Mouse (Mus musculus): ENCODE measurements at regions not wholly inside any gene's neighbourhood (a gene's known extent, or its start where the extent isn't known, plus 50 kb on each side); places are given as distances from the start of the nearest gene placed in this dataset.

GRCm38 (mm10) chr14:85814920-85815319, 1326.1 kb downstream of the Diaph3 start:
- no peak overlapping the region for H3K4me3 ChIP-seq
- H3K9ac ChIP-seq: no peak overlapping the region
- H3K27ac ChIP-seq: no peak overlapping the region
- no peaks in the 10 kb centered on the region for H3K9me3 ChIP-seq (replicated peaks)
- WGBS: 28% methylated on average over 2 of the region's 2 CpGs
- H3K36me3 ChIP-seq: no peaks in the 10 kb centered on the region
- H3K27me3 ChIP-seq: no peaks in the 10 kb centered on the region
- no peak for ATAC-seq (replicated peaks; ENCODE audit: insufficient number of reproducible peaks, insufficient read depth, low FRiP score, low read depth)
- H3K4me1 ChIP-seq (replicated peaks): no peaks in the 10 kb centered on the region
- H3K4me2 ChIP-seq: no peak overlapping the region

DNA sequence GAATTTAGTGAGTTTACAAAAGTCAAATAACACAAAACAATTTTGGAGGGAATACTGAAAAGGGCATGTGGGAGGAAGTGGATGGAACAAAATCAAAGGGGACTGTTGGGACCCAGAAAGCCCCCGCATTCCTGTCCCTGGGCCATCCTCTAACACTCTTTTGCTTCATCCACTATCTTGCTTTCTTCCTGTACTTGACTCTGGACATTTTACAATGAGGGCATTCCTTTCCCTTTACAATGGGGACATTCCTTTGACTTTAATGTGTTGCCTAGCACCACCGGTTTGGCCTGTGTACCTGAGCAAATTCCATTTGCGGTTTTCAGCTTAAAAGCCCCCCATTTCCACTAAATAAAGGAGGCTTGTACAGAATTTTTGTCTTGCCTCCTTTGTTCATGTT, 1341.0 kb downstream of the Pcdh17 start:
- H3K36me3 ChIP-seq: no peaks in the 10 kb centered on the region
- no peaks in the 10 kb centered on the region for H3K9me3 ChIP-seq (replicated peaks)
- no peaks in the 10 kb centered on the region for H3K27me3 ChIP-seq
- no peak overlapping the region for H3K9ac ChIP-seq
- no peak overlapping the region for H3K4me2 ChIP-seq
- no peaks in the 10 kb centered on the region for H3K4me1 ChIP-seq (replicated peaks)
- H3K4me3 ChIP-seq: no peak overlapping the region
- WGBS: 63% methylated on average over 3 of the region's 3 CpGs
- no peak overlapping the region for H3K27ac ChIP-seq
- no peak for ATAC-seq (replicated peaks; ENCODE audit: insufficient number of reproducible peaks, insufficient read depth, low FRiP score, low read depth)

DNA sequence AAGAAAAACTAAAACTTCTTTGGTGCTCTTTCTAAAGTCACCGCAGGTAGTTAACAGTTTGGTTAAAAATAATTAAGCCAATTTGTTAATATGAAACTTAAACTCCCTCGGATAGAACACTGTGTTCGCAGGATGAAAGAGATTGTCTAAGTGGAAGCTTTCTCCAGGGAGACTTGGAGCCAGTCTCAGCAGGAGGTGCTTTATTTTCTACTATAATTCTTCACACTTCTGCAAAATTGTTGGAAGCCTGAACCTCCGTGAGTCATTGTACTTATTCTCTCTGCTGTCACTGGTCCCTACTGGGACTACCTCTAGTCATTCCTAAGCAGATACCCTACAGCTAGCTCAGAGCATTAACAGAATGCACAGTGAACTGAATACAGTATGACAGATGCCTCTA, 1327.3 kb downstream of the Pcdh17 start:
- ATAC-seq (replicated peaks; ENCODE audit: insufficient number of reproducible peaks, insufficient read depth, low FRiP score, low read depth): no peak
- no peaks in the 10 kb centered on the region for H3K27me3 ChIP-seq
- no peaks in the 10 kb centered on the region for H3K9me3 ChIP-seq (replicated peaks)
- H3K27ac ChIP-seq: no peak overlapping the region
- no peaks in the 10 kb centered on the region for H3K4me1 ChIP-seq (replicated peaks)
- no peaks in the 10 kb centered on the region for H3K36me3 ChIP-seq
- no peak overlapping the region for H3K4me3 ChIP-seq
- no peak overlapping the region for H3K9ac ChIP-seq
- no peak overlapping the region for H3K4me2 ChIP-seq
- WGBS: 69% methylated on average over 4 of the region's 4 CpGs

- Histone ChIP-seq H3K4me3 (no peak overlapping the region), H3K9me3 (replicated peaks) (no peaks in the 10 kb centered on the region), H3K27ac (no peak overlapping the region), H3K4me1 (replicated peaks) (no peaks in the 10 kb centered on the region), H3K9ac (no peak overlapping the region), H3K36me3 (no peaks in the 10 kb centered on the region), H3K4me2 (no peak overlapping the region), H3K27me3 (no peaks in the 10 kb centered on the region)
- WGBS: 81% methylated on average over 5 of the region's 5 CpGs
- ATAC-seq (replicated peaks; ENCODE audit: insufficient number of reproducible peaks, insufficient read depth, low FRiP score, low read depth): no peak
Measured at GRCm38 (mm10) chr14:85768301-85768700, 1324.9 kb downstream of the Pcdh17 start.

GRCm38 (mm10) chr14:85757343-85757742, 1314.0 kb downstream of the Pcdh17 start:
- Histone ChIP-seq H3K9ac (no peak overlapping the region), H3K4me1 (replicated peaks) (no peaks in the 10 kb centered on the region), H3K9me3 (replicated peaks) (no peaks in the 10 kb centered on the region), H3K27ac (no peak overlapping the region), H3K4me2 (no peak overlapping the region), H3K27me3 (no peaks in the 10 kb centered on the region), H3K4me3 (no peak overlapping the region), H3K36me3 (no peaks in the 10 kb centered on the region)
- WGBS: 93% methylated on average over 1 of the region's 1 CpGs
- no peak for ATAC-seq (replicated peaks; ENCODE audit: insufficient number of reproducible peaks, insufficient read depth, low FRiP score, low read depth)

DNA sequence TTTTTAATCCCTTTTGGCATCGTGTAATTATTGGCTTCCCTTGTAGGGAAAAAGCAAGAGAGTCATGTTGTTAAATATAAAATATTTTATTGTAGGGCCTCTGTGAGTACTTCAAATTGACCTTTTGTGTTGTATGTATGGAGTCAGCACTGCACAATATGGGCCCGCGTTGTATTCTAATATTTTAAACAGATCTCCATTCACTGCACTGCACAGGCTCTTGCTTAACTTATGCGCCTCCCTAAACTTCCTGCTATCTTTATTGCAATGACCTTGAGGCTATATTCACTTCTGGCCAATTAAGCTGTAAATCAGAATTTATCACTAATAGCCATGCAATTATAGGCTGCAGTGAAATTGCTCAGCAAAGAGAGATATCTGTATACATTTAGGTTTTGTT, 1295.2 kb downstream of the Pcdh17 start:
- Histone ChIP-seq H3K4me2 (no peak overlapping the region), H3K27me3 (no peaks in the 10 kb centered on the region), H3K27ac (no peak overlapping the region), H3K36me3 (no peaks in the 10 kb centered on the region), H3K9me3 (replicated peaks) (no peaks in the 10 kb centered on the region), H3K4me3 (no peak overlapping the region), H3K9ac (no peak overlapping the region), H3K4me1 (replicated peaks) (no peaks in the 10 kb centered on the region)
- no peak for ATAC-seq (replicated peaks; ENCODE audit: insufficient number of reproducible peaks, insufficient read depth, low FRiP score, low read depth)
- 86% methylated on average over 4 of the region's 4 CpGs for WGBS
